Mouse (Mus musculus): ENCODE measurements around the gene Fgd6.

GRCm38 (mm10) chr10:94183199-94183598 lies 147.4 kb downstream of the Fgd6 start:
- TF ChIP-seq CTCF (IDR thresholded peaks at IDR 0.05; ENCODE audit: borderline replicate concordance, extremely low read depth, insufficient read depth, insufficient read length) (no peak), POLR2A (IDR thresholded peaks at IDR 0.05; ENCODE audit: borderline replicate concordance, extremely low read depth, insufficient read depth, insufficient read length, poor library complexity, severe bottlenecking) (no peak)
